Mouse (Mus musculus) spleen, postnatal 0 days (tissue): Measurements from ENCODE around the gene Hibch. TPM values are rescaled to one million over a fixed set of nuclear protein-coding genes. Genes with fewer than 3 reads are reported as not detected.

ENCODE experiments used
- polyA plus RNA-seq: library from polyadenylated mRNA; unstranded; fragments of >200 nt; fragmentation: Nextera tagmentation; extraction: Ambion mirVana; gene quantifications from 2 replicates; pipeline ENCODE4 v1.2.1, GENCODE M21; 2015

Hibch gene
- 12.6 and 14.8 TPM in 2 replicates for polyA plus RNA-seq

GRCm38 (mm10) chr1:52844782-52845665 lies at the start of gene Hibch:
TSS of gene Hibch (plus strand) at chr1:52844929.

GRCm38 (mm10) chr1:52816910-52817812 lies 27.6 kb upstream of the Hibch start, which contains the start of gene Inpp1:
TSS of gene Inpp1 (minus strand) at chr1:52817688.

Other genes starting within 250 kb of the Hibch start
- gene Nemp2, start 214.2 kb upstream of the Hibch start, polyA plus RNA-seq, result 3.3 and 3.7 TPM in 2 replicates
- gene Mfsd6, start 117.5 kb upstream of the Hibch start, polyA plus RNA-seq, result 2.3 and 3.2 TPM in 2 replicates
- 8.3 and 10.7 TPM in 2 replicates for gene Inpp1, start 27.2 kb upstream of the Hibch start, polyA plus RNA-seq
- 0.35 and 0.44 TPM in 2 replicates for gene 1700019D03Rik, start 175.2 kb downstream of the Hibch start, polyA plus RNA-seq
- 0.17 TPM in 1 of 2 replicates, not detected in the other for gene Mstn, start 216.7 kb downstream of the Hibch start, polyA plus RNA-seq